Comparison of ENCODE assay signal across 14 mouse cellular contexts in genomic region chr2:110077655-110078054, GRCm38 (mm10).
"Had no signal": no experiment of that assay in that cellular context is flagged by ENCODE, and none has a peak within 500 bp of the region (broad histone marks: within the 10 kb centered on the region; RNA-seq: fewer than 3 reads in every experiment).

No protein-coding gene starts in this region.

- H3K4me3 ChIP-seq: megakaryocyte, embryonic 14.5 days; midbrain, embryonic 13.5 days; midbrain, embryonic 15.5 days; neural tube, embryonic 12.5 days had no signal

- H3K9me3 ChIP-seq: megakaryocyte, embryonic 14.5 days; midbrain, embryonic 13.5 days; midbrain, embryonic 15.5 days; neural tube, embryonic 12.5 days had no signal

- H3K27me3 ChIP-seq: megakaryocyte, embryonic 14.5 days; midbrain, embryonic 13.5 days; midbrain, embryonic 15.5 days; neural tube, embryonic 12.5 days had no signal

- ATAC-seq: midbrain, embryonic 13.5 days; midbrain, embryonic 15.5 days had no signal

- H3K4me2 ChIP-seq: midbrain, embryonic 11.5 days; midbrain, embryonic 13.5 days; midbrain, embryonic 15.5 days; neural tube, embryonic 12.5 days had no signal

- DNase-seq: lung, adult 2 months; lung, postnatal 14 days; lung, postnatal 36 days; right cerebral cortex, postnatal 14 days; spleen, adult 18-20 months; thymus, adult 18-20 months; thymus, postnatal 14 days; thymus, postnatal 36 days had no signal

- H3K4me1 ChIP-seq: midbrain, embryonic 13.5 days; midbrain, embryonic 15.5 days; neural tube, embryonic 12.5 days had no signal

- H3K9ac ChIP-seq: midbrain, embryonic 13.5 days; midbrain, embryonic 15.5 days; neural tube, embryonic 12.5 days had no signal

- H3K36me3 ChIP-seq: midbrain, embryonic 13.5 days; midbrain, embryonic 15.5 days; neural tube, embryonic 12.5 days had no signal

- H3K27ac ChIP-seq: macrophage; midbrain, embryonic 13.5 days; midbrain, embryonic 15.5 days; neural tube, embryonic 12.5 days had no signal
